Mouse (Mus musculus) midbrain, embryonic 16.5 days (tissue): ENCODE results near the gene Mrgprd. TPM values are rescaled to one million over a fixed set of nuclear protein-coding genes. Genes with fewer than 3 reads are reported as not detected.

ENCODE experiments used
- ATAC-seq: fragments of 200-750 bp; cut with Nextera tagmentation; 2 replicates; pipeline ENCODE4 v1.8.0; 2017; ENCODE audit warnings: moderate TSS enrichment
- H3K27ac ChIP-seq: fragments of 300-500 bp; sonication (generic); 2 replicates; pipeline ENCODE4 v1.5.1; 2014; ENCODE audit warnings: mild to moderate bottlenecking, low read length, mixed read lengths
- H3K27me3 ChIP-seq: fragments of 300-500 bp; sonication (generic); 2 replicates; pipeline ENCODE4 v1.6.1; 2014; ENCODE audit warnings: low read depth, low read length, mixed read lengths; ENCODE audit not compliant: control insufficient read depth, insufficient read depth
- H3K36me3 ChIP-seq: fragments of 300-500 bp; sonication (generic); 2 replicates; pipeline ENCODE4 v1.6.1; 2014; ENCODE audit warnings: mild to moderate bottlenecking, low read length, moderate library complexity, mixed read lengths; ENCODE audit not compliant: control insufficient read depth, insufficient read depth
- H3K4me1 ChIP-seq: fragments of 300-500 bp; sonication (generic); 2 replicates; pipeline ENCODE4 v1.6.1; 2014; ENCODE audit warnings: mild to moderate bottlenecking, low read length, mixed read lengths; ENCODE audit not compliant: control insufficient read depth, insufficient read depth
- H3K4me2 ChIP-seq: fragments of 300-500 bp; sonication (generic); 2 replicates; pipeline ENCODE4 v1.6.1; 2014; ENCODE audit warnings: mild to moderate bottlenecking, low read length, mixed read lengths
- H3K4me3 ChIP-seq: fragments of 300-500 bp; sonication (generic); 2 replicates; pipeline ENCODE4 v1.5.1; 2014; ENCODE audit warnings: low read depth, mild to moderate bottlenecking, low read length, moderate library complexity, mixed read lengths
- H3K9ac ChIP-seq: fragments of 300-500 bp; sonication (generic); 2 replicates; pipeline ENCODE4 v1.6.1; 2014; ENCODE audit warnings: low read depth, low read length, mixed read lengths
- H3K9me3 ChIP-seq: fragments of 300-500 bp; sonication (generic); replicated peaks from 2 replicates; pipeline ENCODE4 v1.6.1; 2014; ENCODE audit warnings: mild to moderate bottlenecking, low read length, mixed read lengths; ENCODE audit not compliant: control insufficient read depth, poor library complexity, severe bottlenecking
- WGBS: fragments of 180-500 bp; shearing (Covaris S2); extraction: QIAGEN DNeasy Blood & Tissue Kit; methylation state at CpG from one replicate; pipeline ENCODE4 v1.1.7; 2014; 5-methylcytosine and 5-hydroxymethylcytosine counted together
- polyA plus RNA-seq: library from polyadenylated mRNA; unstranded; fragments of >200 nt; fragmentation: Nextera tagmentation; extraction: Ambion mirVana; gene quantifications from 2 replicates; pipeline ENCODE4 v1.2.1, GENCODE M21; 2015

Mrgprd gene
- polyA plus RNA-seq, 1 experiment from 2014 or later = not detected

DNA sequence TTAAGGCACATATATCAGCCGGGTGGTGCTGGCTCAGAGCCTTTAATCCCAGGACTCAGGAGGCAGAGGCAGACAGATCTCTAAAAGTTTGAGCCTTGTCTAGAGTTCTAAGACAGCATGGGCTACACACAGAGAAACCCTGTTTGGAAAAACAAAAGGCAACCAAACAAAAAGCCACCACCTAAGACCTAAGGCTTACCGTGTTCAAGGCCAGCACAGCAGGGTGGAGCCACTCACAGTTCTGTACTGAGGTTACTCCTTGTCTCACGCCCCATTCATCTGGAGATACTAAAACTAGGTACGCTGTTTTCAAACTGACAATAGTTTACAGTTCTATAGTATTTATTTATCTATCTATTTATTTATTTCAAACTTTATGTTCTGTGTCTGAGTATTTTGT lies 29.2 kb upstream of the Mrgprd start:
- Histone ChIP-seq H3K9ac (no peak overlapping the region), H3K4me1 (peaks cover 6% of the 10 kb centered on the region; the same call in 1 of the 2 replicates), H3K27me3 (no peaks in the 10 kb centered on the region), H3K4me3 (no peak overlapping the region), H3K36me3 (no peaks in the 10 kb centered on the region), H3K4me2 (no peak overlapping the region), H3K9me3 (no peaks in the 10 kb centered on the region), H3K27ac (no peak overlapping the region)
- 81% methylated on average over 4 of the region's 4 CpGs for WGBS
- ATAC-seq = no peak

DNA sequence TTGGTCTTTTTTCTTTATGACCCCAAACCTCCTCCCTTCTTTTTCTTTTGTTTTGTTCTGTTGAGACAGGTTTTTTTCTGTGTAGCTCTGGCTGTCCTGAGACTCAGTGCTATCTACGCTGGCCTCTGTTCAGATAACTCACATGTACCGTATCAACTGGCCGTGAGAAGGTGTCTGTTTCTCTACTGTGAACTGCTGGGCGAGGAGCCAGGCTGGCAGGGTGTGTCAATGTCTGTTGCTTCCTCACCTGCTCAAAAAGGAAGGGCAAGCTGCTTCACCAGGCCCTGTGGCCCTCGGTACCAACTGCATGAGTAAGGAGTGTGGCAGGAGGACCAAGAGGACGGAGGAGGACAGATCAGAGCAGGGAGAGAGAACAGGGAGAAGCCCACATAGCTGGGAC lies 27.2 kb upstream of the Mrgprd start:
- Histone ChIP-seq H3K4me1 (peaks cover 6% of the 10 kb centered on the region; the same call in 1 of the 2 replicates), H3K4me3 (no peak overlapping the region), H3K9ac (no peak overlapping the region), H3K27me3 (no peaks in the 10 kb centered on the region), H3K4me2 (no peak overlapping the region), H3K27ac (no peak overlapping the region), H3K9me3 (no peaks in the 10 kb centered on the region), H3K36me3 (no peaks in the 10 kb centered on the region)
- 83% methylated on average over 6 of the region's 6 CpGs for WGBS
- ATAC-seq = no peak

DNA sequence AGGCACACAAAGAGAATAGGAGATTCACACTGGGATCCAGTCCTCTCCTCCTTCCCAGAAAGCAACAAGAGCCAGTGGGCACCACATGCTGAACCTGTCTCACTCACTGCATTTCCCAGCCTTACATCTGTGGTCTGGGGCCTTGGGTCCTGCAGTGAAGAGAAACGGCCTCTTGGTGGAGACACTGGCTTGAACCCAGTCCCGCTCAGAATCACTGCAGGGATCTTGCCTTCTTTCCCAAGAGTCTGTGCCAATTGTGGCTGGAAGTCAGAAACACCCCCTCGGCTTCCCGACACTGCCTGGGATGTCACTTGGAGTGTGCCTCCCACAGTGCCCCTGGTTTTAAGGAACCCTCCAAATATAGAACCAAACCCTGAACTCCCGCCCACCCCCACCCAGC lies 25.3 kb upstream of the Mrgprd start:
- Histone ChIP-seq H3K9me3 (no peaks in the 10 kb centered on the region), H3K27ac (no peak overlapping the region), H3K4me3 (no peak overlapping the region), H3K4me1 (no peaks in the 10 kb centered on the region), H3K27me3 (no peaks in the 10 kb centered on the region), H3K4me2 (no peak overlapping the region), H3K9ac (no peak overlapping the region), H3K36me3 (no peaks in the 10 kb centered on the region)
- no peak for ATAC-seq
- WGBS = 24% methylated on average over 5 of the region's 5 CpGs

DNA sequence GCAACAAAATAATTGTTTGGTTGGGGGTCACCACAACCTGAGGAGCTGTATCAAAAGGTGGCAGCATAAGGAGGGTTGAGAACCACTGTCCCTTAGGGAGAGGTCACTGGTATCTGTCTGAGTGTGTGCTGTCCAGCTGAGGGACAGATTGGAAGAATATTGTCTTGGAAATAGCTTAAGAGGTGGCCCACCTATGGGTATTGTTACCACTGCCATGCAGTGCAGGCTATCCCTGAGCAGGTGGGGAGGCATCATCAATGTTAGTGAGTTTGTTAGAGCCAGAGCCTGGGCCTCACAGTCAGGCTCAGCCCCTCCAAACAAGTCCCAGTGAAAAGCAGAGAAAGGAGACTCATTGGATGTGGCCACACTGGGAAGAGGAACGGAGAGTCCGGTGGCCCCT lies 22.8 kb upstream of the Mrgprd start:
- Histone ChIP-seq H3K27me3 (no peaks in the 10 kb centered on the region), H3K4me1 (no peaks in the 10 kb centered on the region), H3K9ac (no peak overlapping the region), H3K4me2 (no peak overlapping the region), H3K4me3 (no peak overlapping the region), H3K36me3 (no peaks in the 10 kb centered on the region), H3K27ac (no peak overlapping the region), H3K9me3 (no peaks in the 10 kb centered on the region)
- WGBS = 94% methylated on average over 2 of the region's 2 CpGs
- no peak for ATAC-seq

DNA sequence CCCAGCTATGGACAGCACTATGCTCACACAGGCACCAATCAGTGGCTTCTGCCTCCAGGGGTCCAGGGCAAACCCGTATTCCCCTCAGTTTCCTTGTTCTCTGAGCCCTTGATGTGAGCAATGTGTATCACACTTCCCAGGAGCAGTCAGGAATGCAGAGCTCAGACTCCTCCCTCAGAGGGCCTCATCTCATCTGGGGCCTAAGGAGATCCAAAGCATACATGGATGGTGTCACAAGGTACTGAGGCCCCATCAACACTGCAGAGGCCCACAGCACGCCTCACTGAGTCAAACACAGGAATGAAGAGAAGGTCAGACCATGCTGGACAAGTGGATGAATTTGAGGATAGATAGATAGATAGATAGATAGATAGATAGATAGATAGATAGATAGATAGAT lies 21.9 kb upstream of the Mrgprd start:
- Histone ChIP-seq H3K4me3 (no peak overlapping the region), H3K9ac (no peak overlapping the region), H3K4me2 (no peak overlapping the region), H3K36me3 (no peaks in the 10 kb centered on the region), H3K27ac (no peak overlapping the region), H3K4me1 (no peaks in the 10 kb centered on the region), H3K27me3 (no peaks in the 10 kb centered on the region), H3K9me3 (no peaks in the 10 kb centered on the region)
- 72% methylated on average over 2 of the region's 2 CpGs for WGBS
- ATAC-seq = no peak

DNA sequence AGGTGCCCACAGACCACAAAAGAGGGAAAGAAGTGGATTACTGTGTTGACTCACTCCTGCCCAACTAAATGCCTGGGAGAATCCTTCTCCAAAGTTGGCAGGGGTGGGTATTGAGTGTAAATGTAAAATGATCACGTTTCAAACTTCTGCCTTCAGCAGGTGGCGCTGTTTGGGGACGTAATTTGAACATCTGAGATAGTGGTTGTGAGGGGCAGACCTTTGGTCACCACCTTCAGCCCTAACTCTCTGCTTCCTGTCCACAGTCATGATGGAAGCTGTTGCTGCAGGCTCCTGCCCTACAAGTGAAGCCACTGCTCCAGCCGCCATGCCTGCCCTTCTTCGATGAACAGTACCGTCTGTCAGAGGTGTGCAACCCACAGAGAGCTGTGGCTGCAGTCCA lies 20.8 kb upstream of the Mrgprd start:
- H3K27ac ChIP-seq = no peak overlapping the region
- no peaks in the 10 kb centered on the region for H3K36me3 ChIP-seq
- H3K4me3 ChIP-seq = no peak overlapping the region
- no peak overlapping the region for H3K4me2 ChIP-seq
- H3K9ac ChIP-seq = no peak overlapping the region
- no peaks in the 10 kb centered on the region for H3K27me3 ChIP-seq
- 38% methylated on average over 6 of the region's 6 CpGs for WGBS
- no peaks in the 10 kb centered on the region for H3K4me1 ChIP-seq
- no peaks in the 10 kb centered on the region for H3K9me3 ChIP-seq
- ATAC-seq = no peak

DNA sequence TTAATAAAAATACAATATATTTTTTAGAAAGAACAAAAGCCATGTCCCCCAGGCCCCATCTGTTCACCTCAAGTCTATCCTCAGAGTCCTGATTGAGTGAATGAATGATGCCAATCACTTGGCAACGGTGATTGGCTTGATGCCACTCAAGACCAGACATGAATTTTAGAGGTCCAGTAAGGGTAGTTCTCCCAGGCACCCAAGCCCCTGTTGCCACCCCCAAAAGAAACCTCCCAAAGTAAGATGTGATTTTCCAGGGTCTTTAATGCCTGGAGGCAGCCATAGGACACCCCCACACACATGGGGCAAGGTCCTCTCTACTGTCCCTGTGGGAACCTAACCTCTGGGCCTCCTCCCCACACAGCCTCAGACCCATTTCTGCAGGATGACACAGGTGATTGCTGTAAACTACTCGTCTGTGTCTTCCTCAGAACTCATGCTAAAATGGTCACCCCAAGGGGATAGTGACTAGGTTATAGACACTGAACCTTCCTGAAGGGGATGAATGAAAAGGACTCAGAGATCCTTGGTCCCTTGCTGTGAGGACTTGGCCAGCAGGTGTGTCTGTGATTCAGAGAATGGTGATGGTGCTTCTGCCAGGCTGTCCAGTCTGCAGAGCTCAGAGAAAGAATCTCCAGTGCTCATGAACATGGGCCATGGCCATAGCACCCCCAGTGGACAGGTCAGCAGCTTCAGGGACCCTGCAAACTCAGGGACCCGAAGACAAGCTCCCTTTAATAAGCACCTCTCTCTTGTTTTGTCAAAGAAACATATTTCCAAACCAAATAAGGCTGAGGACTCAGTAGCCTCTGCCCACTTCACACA lies 15.8 kb upstream of the Mrgprd start:
- Histone ChIP-seq H3K36me3 (no peaks in the 10 kb centered on the region), H3K9ac (no peak overlapping the region), H3K4me1 (no peaks in the 10 kb centered on the region), H3K9me3 (no peaks in the 10 kb centered on the region), H3K4me2 (no peak overlapping the region), H3K27ac (no peak overlapping the region), H3K27me3 (no peaks in the 10 kb centered on the region), H3K4me3 (no peak overlapping the region)
- ATAC-seq = no peak
- WGBS = 61% methylated on average over 3 of the region's 3 CpGs

DNA sequence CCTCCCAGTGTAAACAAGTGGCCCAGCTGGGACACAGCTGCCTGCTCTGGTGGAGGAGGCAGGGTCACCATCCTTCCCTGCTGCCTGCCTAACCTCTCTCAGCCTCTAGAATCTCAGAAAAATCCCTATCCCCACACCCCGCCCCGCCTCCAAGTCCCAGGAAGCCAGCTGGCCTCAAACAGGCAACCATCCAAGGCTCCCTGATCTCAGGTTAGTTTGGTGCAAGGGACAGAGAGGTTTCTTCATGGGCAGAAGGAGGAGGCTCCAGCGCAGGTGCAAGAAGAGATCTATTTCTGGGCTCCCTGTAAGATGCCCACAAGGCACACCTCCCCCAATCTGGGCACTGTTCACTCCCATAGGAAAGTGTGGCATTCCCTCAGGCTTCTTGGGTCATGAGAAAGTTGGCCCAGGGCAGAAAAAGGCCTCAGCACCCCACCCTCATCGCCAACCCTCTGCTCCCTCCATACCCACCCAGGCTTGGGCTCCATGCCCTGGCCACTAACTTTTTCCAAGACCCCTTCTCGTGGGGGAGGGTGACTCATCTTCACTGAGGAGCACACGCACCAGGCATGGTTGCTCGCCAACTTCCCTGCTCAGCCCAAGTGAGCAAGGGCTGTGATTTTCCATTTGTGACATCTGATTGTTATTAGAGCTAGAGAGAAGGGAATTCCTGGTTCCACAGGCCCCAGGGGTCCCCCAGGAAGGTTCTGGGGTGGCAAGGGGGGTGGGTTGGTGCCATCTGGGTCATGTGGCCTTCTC lies 14.9 kb upstream of the Mrgprd start:
- Histone ChIP-seq H3K36me3 (no peaks in the 10 kb centered on the region), H3K4me3 (no peak overlapping the region), H3K4me1 (no peaks in the 10 kb centered on the region), H3K27me3 (no peaks in the 10 kb centered on the region), H3K9me3 (no peaks in the 10 kb centered on the region), H3K27ac (no peak overlapping the region), H3K4me2 (no peak overlapping the region), H3K9ac (no peak overlapping the region)
- ATAC-seq = no peak
- 63% methylated on average over 7 of the region's 7 CpGs for WGBS

DNA sequence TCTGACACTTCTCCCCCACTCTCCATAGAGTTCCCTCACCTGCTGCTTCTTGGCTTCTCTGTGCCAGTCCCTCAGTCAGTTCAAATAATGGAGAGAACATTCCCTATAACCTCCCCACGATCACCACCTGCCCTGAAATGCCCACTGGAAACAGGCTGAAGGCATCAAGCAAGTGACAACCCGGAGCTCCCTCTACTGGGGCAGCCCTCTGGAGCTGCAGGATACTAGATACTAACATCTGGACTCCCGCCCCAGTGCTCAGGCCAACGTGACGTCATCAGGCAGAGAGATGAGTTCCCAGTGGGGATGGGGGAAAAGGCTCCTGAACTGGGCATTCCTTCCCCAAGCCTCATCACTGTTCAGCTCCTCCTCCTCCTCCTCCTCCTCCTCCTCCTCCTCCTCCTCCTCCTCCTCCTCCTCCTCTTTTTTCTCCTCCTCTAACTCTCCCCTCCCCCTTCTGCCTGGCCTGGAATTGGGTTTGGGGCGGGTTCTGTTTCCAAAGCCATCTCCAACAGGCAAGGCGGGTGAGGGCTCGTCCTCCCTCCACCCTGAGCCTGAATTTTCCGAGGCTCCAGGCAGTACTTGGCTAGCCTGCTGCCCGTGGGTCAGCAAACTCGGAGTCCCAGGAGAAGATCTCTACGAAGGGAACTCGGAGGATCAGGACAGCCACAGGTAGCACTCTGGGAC lies 14.2 kb upstream of the Mrgprd start, which contains the start of gene Mrgprf:
Gene Mrgprf (plus strand): TSS at position 508 of the 687 bp plus-strand sequence.
- H3K4me3 ChIP-seq = no peak within 1 kb of the TSS
- WGBS = 43% methylated on average over 12 of the region's 13 CpGs
- H3K4me2 ChIP-seq = no peak within 1 kb of the TSS
- H3K9me3 ChIP-seq = no peaks in the 10 kb centered on the region
- no peak within 1 kb of the TSS for H3K27ac ChIP-seq
- H3K36me3 ChIP-seq = no peaks in the 10 kb centered on the region
- no peak for ATAC-seq
- no peaks in the 10 kb centered on the region for H3K27me3 ChIP-seq
- H3K9ac ChIP-seq = no peak within 1 kb of the TSS
- no peaks in the 10 kb centered on the region for H3K4me1 ChIP-seq
